Mouse (Mus musculus) heart, adult 2 months (tissue): ENCODE measurements around the gene Syt15. TPM values are rescaled to one million over a fixed set of nuclear protein-coding genes. Genes with fewer than 3 reads are reported as not detected.

ENCODE experiments used
- DNase-seq, 2 experiments: peaks; one replicate each; pipeline ENCODE4 v3.0.0; 2021
- H3K27ac ChIP-seq: fragments of 200-600 bp; 2 replicates; pipeline ENCODE4 v1.8.1; 2022
- H3K27me3 ChIP-seq: fragments of 200-500 bp; 2 replicates; pipeline ENCODE4 v1.6.1; 2012; ENCODE audit warnings: mild to moderate bottlenecking, low read length, inconsistent platforms, mixed read lengths; ENCODE audit not compliant: control insufficient read depth, insufficient read depth
- H3K36me3 ChIP-seq: fragments of 200-500 bp; 2 replicates; pipeline ENCODE4 v1.6.1; 2012; ENCODE audit warnings: low read length, inconsistent platforms; ENCODE audit not compliant: control insufficient read depth, insufficient read depth
- H3K4me1 ChIP-seq: fragments of 200-500 bp; 2 replicates; pipeline ENCODE4 v1.6.1; 2011; ENCODE audit warnings: low read length; ENCODE audit not compliant: control insufficient read depth, insufficient read depth
- H3K4me3 ChIP-seq: fragments of 200-600 bp; 2 replicates; pipeline ENCODE4 v1.8.1; 2022
- H3K79me2 ChIP-seq: fragments of 200-500 bp; replicated peaks from 2 replicates; pipeline ENCODE4 v1.6.1; 2012; ENCODE audit warnings: mild to moderate bottlenecking, inconsistent platforms, low read length, moderate library complexity, mixed read lengths; ENCODE audit not compliant: control insufficient read depth, insufficient read depth
- H3K9ac ChIP-seq: fragments of 200-500 bp; 2 replicates; pipeline ENCODE4 v1.6.1; 2012; ENCODE audit warnings: low read depth, mild to moderate bottlenecking, control low read depth, inconsistent platforms, low read length, mixed read lengths
- CTCF ChIP-seq: fragments of 200-600 bp; IDR thresholded peaks from 2 replicates; pipeline ENCODE4 v1.8.1; 2022; ENCODE audit warnings: antibody characterized with exemption, mild to moderate bottlenecking, moderate library complexity
- EP300 ChIP-seq: fragments of 200-500 bp; IDR thresholded peaks from 2 replicates; pipeline ENCODE4 v1.6.1; 2011; ENCODE audit warnings: low read depth, low read length, control low read depth; ENCODE audit not compliant: insufficient read depth
- POLR2A ChIP-seq: fragments of 200-500 bp; IDR thresholded peaks from 2 replicates; pipeline ENCODE4 v1.6.1; 2011; ENCODE audit warnings: mild to moderate bottlenecking, low read depth, low read length, control low read depth; ENCODE audit not compliant: insufficient read depth
- WGBS: fragments of 180-500 bp; shearing (Covaris S2); methylation state at CpG from one replicate; pipeline ENCODE4 v1.1.7; 2018; 5-methylcytosine and 5-hydroxymethylcytosine counted together
- intact Hi-C: fragments of 180-260 bp; cut with DNase I; formaldehyde crosslinking; loops from one replicate; pipeline ENCODE4 v1.15.1; 2025
- polyA plus RNA-seq: library from polyadenylated mRNA; depleted of rRNA; stranded (reverse); fragments of >200 nt; gene quantifications from 2 replicates; pipeline ENCODE4 v1.2.3, GENCODE M21; 2012
- total RNA-seq, 2 experiments: library from RNA; stranded (reverse); gene quantifications; 2 replicates each; pipeline ENCODE4 v1.2.3; 2021

The Syt15 gene
- total and polyA plus RNA-seq, 3 experiments = 0.43 to 1.6 (median 0.78) TPM

GRCm38 (mm10) chr14:34232866-34233680 lies 13.7 kb downstream of the Syt15 start:
- no peak for DNase-seq
- no peaks in the 10 kb centered on the region for H3K4me1 ChIP-seq
- intact Hi-C loops = no loop called here
- no peak overlapping the region for H3K9ac ChIP-seq
- no peak for TF ChIP-seq POLR2A
- no peak for TF ChIP-seq EP300
- no peak for TF ChIP-seq CTCF
- H3K4me3 ChIP-seq = no peak overlapping the region
- no peaks in the 10 kb centered on the region for H3K27me3 ChIP-seq
- 85% methylated on average over 9 of the region's 9 CpGs for WGBS
- H3K36me3 ChIP-seq = no peaks in the 10 kb centered on the region
- H3K27ac ChIP-seq = no peak overlapping the region
- no peaks in the 10 kb centered on the region for H3K79me2 ChIP-seq

DNA sequence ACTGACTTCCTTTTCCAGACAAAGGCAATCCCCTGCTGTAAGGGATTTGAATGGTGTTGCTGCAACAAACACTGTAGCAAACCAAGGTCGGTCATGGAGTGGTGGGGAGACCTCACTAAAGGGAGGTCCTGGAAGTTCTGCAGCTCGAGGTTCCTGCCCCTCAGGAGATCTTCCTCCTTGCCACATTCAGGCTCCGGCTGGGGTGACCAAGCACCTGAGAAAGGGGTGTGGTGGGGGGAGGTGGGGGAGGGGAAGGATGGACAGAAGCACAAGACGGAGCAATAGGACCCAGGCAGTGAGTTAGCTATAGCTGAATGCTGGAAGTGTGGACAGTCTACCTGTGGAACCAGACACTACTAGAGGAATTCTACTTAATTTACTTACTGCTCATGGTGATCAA lies 14.5 kb downstream of the Syt15 start:
- no peak for TF ChIP-seq CTCF
- TF ChIP-seq POLR2A = no peak
- no peak for TF ChIP-seq EP300
- intact Hi-C loops = no loop called here
- H3K4me3 ChIP-seq = no peak overlapping the region
- H3K36me3 ChIP-seq = no peaks in the 10 kb centered on the region
- H3K27ac ChIP-seq = no peak overlapping the region
- H3K4me1 ChIP-seq = no peaks in the 10 kb centered on the region
- H3K27me3 ChIP-seq = no peaks in the 10 kb centered on the region
- no peak overlapping the region for H3K9ac ChIP-seq
- H3K79me2 ChIP-seq = no peaks in the 10 kb centered on the region
- DNase-seq = no peak
- 86% methylated on average over 4 of the region's 4 CpGs for WGBS

DNA sequence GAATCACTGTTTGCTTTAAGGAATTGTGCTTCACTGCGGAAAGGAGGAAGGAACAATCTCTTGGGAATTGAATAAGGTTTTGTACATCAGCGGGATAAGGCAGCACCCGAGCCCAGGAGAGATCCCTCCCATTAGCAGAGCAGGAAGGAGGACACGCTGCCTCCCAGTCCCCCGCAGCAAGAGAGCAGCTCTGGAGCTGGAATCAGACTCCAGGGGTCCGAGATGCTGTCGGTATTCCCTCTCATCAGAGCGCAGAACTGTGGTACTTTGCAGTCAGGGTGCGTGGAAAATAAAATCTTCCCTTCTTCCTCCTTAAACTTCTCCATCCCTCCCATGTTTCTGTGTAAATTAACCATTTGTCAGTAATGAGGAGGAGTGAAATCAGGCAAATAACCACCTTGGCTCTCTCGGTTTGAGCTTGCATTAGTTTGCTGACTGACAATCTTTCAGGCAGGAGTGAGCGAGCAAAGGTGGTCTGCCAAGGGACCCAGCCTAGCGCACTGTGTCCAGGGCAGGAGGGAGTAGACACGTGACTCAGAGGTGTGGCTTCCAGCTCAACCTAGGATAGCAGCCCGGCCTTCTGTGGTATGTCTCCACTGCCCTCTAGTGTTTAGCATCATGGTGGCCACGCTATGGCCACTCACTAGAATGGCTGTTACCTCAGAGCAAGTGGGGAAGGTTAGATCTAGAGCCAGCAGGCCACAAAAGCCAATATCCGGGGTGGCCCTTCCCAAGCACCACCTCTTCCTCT lies 15.4 kb downstream of the Syt15 start:
- TF ChIP-seq CTCF = peak; percentile 90
- TF ChIP-seq POLR2A = no peak
- TF ChIP-seq EP300 = peak; percentile 86; the same call in 1 of the 2 replicates
- Histone ChIP-seq H3K79me2 (no peaks in the 10 kb centered on the region), H3K4me1 (no peaks in the 10 kb centered on the region), H3K9ac (peak overlapping the region; percentile 21), H3K27me3 (no peaks in the 10 kb centered on the region), H3K36me3 (no peaks in the 10 kb centered on the region), H3K4me3 (peak overlapping the region; percentile 29; the same call in 1 of the 2 replicates), H3K27ac (no peak overlapping the region)
- DNase-seq = peak; percentile 57 to 70
- 9% methylated on average over 16 of the region's 16 CpGs for WGBS
- intact Hi-C loops = loop anchor here (1.0 kb wide), 2 partner anchors 46 to 155 kb away; no protein-coding TSS in a partner anchor

GRCm38 (mm10) chr14:34240263-34240662 lies 20.9 kb downstream of the Syt15 start:
- Histone ChIP-seq H3K79me2 (no peaks in the 10 kb centered on the region), H3K4me1 (no peaks in the 10 kb centered on the region), H3K36me3 (no peaks in the 10 kb centered on the region), H3K4me3 (no peak overlapping the region), H3K27me3 (no peaks in the 10 kb centered on the region), H3K9ac (no peak overlapping the region), H3K27ac (no peak overlapping the region)
- no peak for DNase-seq
- WGBS = 66% methylated on average over 10 of the region's 10 CpGs
- TF ChIP-seq POLR2A = no peak
- TF ChIP-seq CTCF = no peak
- no peak for TF ChIP-seq EP300
- intact Hi-C loops = no loop called here

- H3K4me1 ChIP-seq = no peaks in the 10 kb centered on the region
- no peaks in the 10 kb centered on the region for H3K79me2 ChIP-seq
- no peak overlapping the region for H3K9ac ChIP-seq
- WGBS = 59% methylated on average over 6 of the region's 6 CpGs
- H3K4me3 ChIP-seq = no peak overlapping the region
- TF ChIP-seq CTCF (no peak), EP300 (no peak), POLR2A (no peak)
- no peak overlapping the region for H3K27ac ChIP-seq
- no peak for DNase-seq
- no peaks in the 10 kb centered on the region for H3K27me3 ChIP-seq
- H3K36me3 ChIP-seq = no peaks in the 10 kb centered on the region
- intact Hi-C loops = no loop called here
Measured at GRCm38 (mm10) chr14:34240676-34241075, 21.3 kb downstream of the Syt15 start.
